In genomic region chr14:73142421-73142895, GRCm38 (mm10) we compare ENCODE assay signal across 8 mouse cellular contexts. TPM values are rescaled to one million over a fixed set of nuclear protein-coding genes. Genes with fewer than 3 reads are reported as not detected.
DNase-seq lines count a peak whose midpoint lies in the region; ATAC-seq and TF ChIP-seq lines count a peak whose summit lies in the region.

No protein-coding gene starts in this region.

- peaks cover 52% of the 10 kb centered on the region for H3K4me1 ChIP-seq in G1E (ENCODE audit: insufficient read depth, low read depth, low read length)
- peaks cover 25% of the 10 kb centered on the region for H3K4me1 ChIP-seq in hindbrain, embryonic 14.5 days (replicated peaks; ENCODE audit: control insufficient read depth, insufficient read depth, low read length)

- peak overlapping the region; percentile 83 for H3K4me3 ChIP-seq in G1E (ENCODE audit: low read depth, low read length)
- H3K4me3 ChIP-seq in hindbrain, embryonic 14.5 days (replicated peaks; ENCODE audit: low read length), result peak overlapping the region; percentile 72

- no peak for ATAC-seq in G1E (ENCODE audit: extremely low read depth, insufficient number of reproducible peaks, low FRiP score, poor library complexity, severe bottlenecking)
- peak; percentile 19; the same call in 1 of the 2 replicates for ATAC-seq in hindbrain, embryonic 14.5 days (ENCODE audit: low FRiP score)
- peak; percentile 10; the same call in 1 of the 2 replicates for ATAC-seq in megakaryocyte progenitor cell, adult 5-6 weeks (replicated peaks; ENCODE audit: poor library complexity)

- no peak for TF ChIP-seq CTCF in G1E (IDR thresholded peaks at IDR 0.05; ENCODE audit: low read depth, low read length)

- peak; percentile 13 to 58 for DNase-seq in layer of hippocampus, postnatal 14 days (ENCODE audit: low spot score in 2 of 2)
- DNase-seq in layer of hippocampus, postnatal 25 days (ENCODE audit: extremely low spot score in 1 of 2, low spot score in 1 of 2), result no peak
- peak; percentile 29 for DNase-seq in G1E (ENCODE audit: low spot score)
- peak; percentile 28 for DNase-seq in c-Kit-positive CD71-positive TER-119-negative erythroid progenitor cells, embryonic 14.5 days (ENCODE audit: low read depth)
- DNase-seq in hindbrain, embryonic 14.5 days (ENCODE audit: low spot score), result peak; percentile 63
- no peak for DNase-seq in ovary, adult 18-20 months (ENCODE audit: low spot score)
- DNase-seq in spleen, postnatal 10 days (ENCODE audit: low spot score in 2 of 2), result no peak

- peaks cover 13% of the 10 kb centered on the region for H3K36me3 ChIP-seq in G1E (replicated peaks)
- H3K36me3 ChIP-seq in hindbrain, embryonic 14.5 days (replicated peaks; ENCODE audit: control insufficient read depth, insufficient read depth), result no peaks in the 10 kb centered on the region

- peak overlapping the region; percentile 67 for H3K4me2 ChIP-seq in hindbrain, embryonic 14.5 days (replicated peaks)

- peak overlapping the region; percentile 98 for H3K27ac ChIP-seq in hindbrain, embryonic 14.5 days

- H3K27me3 ChIP-seq in G1E (ENCODE audit: insufficient read depth, low read length), result no peaks in the 10 kb centered on the region
- H3K27me3 ChIP-seq in hindbrain, embryonic 14.5 days (ENCODE audit: control insufficient read depth, insufficient read depth, low read length), result no peaks in the 10 kb centered on the region

- H3K9me3 ChIP-seq in G1E (replicated peaks), result no peaks in the 10 kb centered on the region
- no peaks in the 10 kb centered on the region for H3K9me3 ChIP-seq in hindbrain, embryonic 14.5 days (ENCODE audit: control insufficient read depth, low read length)

- under 1% methylated on average over 11 of the region's 11 CpGs for WGBS in hindbrain, embryonic 14.5 days

- peak overlapping the region; percentile 93 for H3K9ac ChIP-seq in hindbrain, embryonic 14.5 days

RNA-seq across cellular contexts. Expression of gene Rcbtb2, which starts 19.6 kb away (rescaled TPM):
- 10 to 100 TPM; 29.2 to 32.2 TPM for total RNA-seq in layer of hippocampus, postnatal 14 days (2021)
- total RNA-seq in layer of hippocampus, postnatal 25 days (2021), result 10 to 100 TPM; 26.4 to 29.3 TPM
- total RNA-seq in G1E (2014; fragmentation: Nextera tagmentation) (29.1 and 34.8 TPM in 2 replicates), G1E (2017) (47.2 and 49.9 TPM in 2 replicates)
- 21.9 and 24.4 TPM in 2 replicates for polyA plus RNA-seq in G1E (2012)
- polyA plus RNA-seq in hindbrain, embryonic 14.5 days (2014; fragmentation: Nextera tagmentation; extraction: Ambion mirVana), result 64.0 and 77.0 TPM in 2 replicates
- 51.8 and 54.3 TPM in 2 replicates for total RNA-seq in megakaryocyte progenitor cell, adult 5-6 weeks (2015)
- 25.6 and 31.8 TPM in 2 replicates for total RNA-seq in megakaryocyte progenitor cell, adult 5-6 weeks (2017)

Comparison
In these comparisons a context has a peak if more than half of its experiments do, and no peak if none do; other contexts are left out.
1. DNase-seq: peak in layer of hippocampus, postnatal 14 days (2 of 2), G1E (single experiment), c-Kit-positive CD71-positive TER-119-negative erythroid progenitor cells, embryonic 14.5 days (single experiment) and hindbrain, embryonic 14.5 days (single experiment); none in layer of hippocampus, postnatal 25 days (0 of 2), ovary, adult 18-20 months (single experiment) and spleen, postnatal 10 days (0 of 2).